Mouse (Mus musculus) spleen, adult 2 months (tissue): ENCODE measurements around the gene Siva1. TPM values are rescaled to one million over a fixed set of nuclear protein-coding genes. Genes with fewer than 3 reads are reported as not detected.

Experiments used
- DNase-seq, 2 experiments: peaks; one replicate each; pipeline versions ENCODE4 v3.0.0 to v3.0.0-alpha.2; 2012 to 2021; ENCODE audit warnings: low spot score in 2 of 2, low read depth in 1 of 2
- H3K27ac ChIP-seq: fragments of 200-500 bp; 2 replicates; pipeline ENCODE4 v1.5.1; 2012; ENCODE audit warnings: low read length, inconsistent platforms; ENCODE audit not compliant: insufficient read depth
- H3K27me3 ChIP-seq: fragments of 200-500 bp; 2 replicates; pipeline ENCODE4 v1.6.1; 2012; ENCODE audit warnings: mild to moderate bottlenecking, moderate library complexity, low read length, inconsistent platforms; ENCODE audit not compliant: control insufficient read depth, insufficient read depth
- H3K36me3 ChIP-seq: fragments of 200-500 bp; 2 replicates; pipeline ENCODE4 v1.6.1; 2012; ENCODE audit warnings: mild to moderate bottlenecking, low read length, inconsistent platforms; ENCODE audit not compliant: control insufficient read depth, insufficient read depth
- H3K4me1 ChIP-seq: fragments of 200-500 bp; 2 replicates; pipeline ENCODE4 v1.6.1; 2011; ENCODE audit warnings: inconsistent platforms; ENCODE audit not compliant: control insufficient read depth, insufficient read depth, insufficient read length
- H3K4me3 ChIP-seq: fragments of 200-500 bp; 2 replicates; pipeline ENCODE4 v1.5.1; 2011; ENCODE audit warnings: mild to moderate bottlenecking, inconsistent platforms; ENCODE audit not compliant: insufficient read depth, insufficient read length; ENCODE audit errors: extremely low read depth
- CTCF ChIP-seq: fragments of 200-500 bp; IDR thresholded peaks from 2 replicates; pipeline ENCODE4 v1.5.1; 2011; ENCODE audit warnings: mild to moderate bottlenecking, inconsistent platforms; ENCODE audit not compliant: insufficient read depth, insufficient read length, insufficient replicate concordance; ENCODE audit errors: extremely low read depth
- POLR2A ChIP-seq: fragments of 200-500 bp; IDR thresholded peaks from 2 replicates; pipeline ENCODE4 v1.6.1; 2011; ENCODE audit warnings: low read depth, low read length, inconsistent platforms
- WGBS: fragments of 180-500 bp; shearing (Covaris S2); methylation state at CpG from one replicate; pipeline ENCODE4 v1.1.7; 2018; 5-methylcytosine and 5-hydroxymethylcytosine counted together
- polyA plus RNA-seq: library from polyadenylated mRNA; depleted of rRNA; stranded (reverse); fragments of >200 nt; gene quantifications from 2 replicates; pipeline ENCODE4 v1.2.3, GENCODE M21; 2012

Gene Siva1
- polyA plus RNA-seq, 1 experiment = 31.6 TPM

GRCm38 (mm10) chr12:112621900-112622299, 22.6 kb upstream of the Siva1 start:
- peaks cover 22% of the 10 kb centered on the region for H3K4me1 ChIP-seq
- DNase-seq = no peak
- no peaks in the 10 kb centered on the region for H3K36me3 ChIP-seq
- WGBS = 71% methylated on average over 3 of the region's 3 CpGs
- TF ChIP-seq CTCF (no peak), POLR2A (no peak)
- no peak overlapping the region for H3K4me3 ChIP-seq
- no peaks in the 10 kb centered on the region for H3K27me3 ChIP-seq
- H3K27ac ChIP-seq = no peak overlapping the region

- H3K27me3 ChIP-seq = no peaks in the 10 kb centered on the region
- 28% methylated on average over 2 of the region's 2 CpGs for WGBS
- peak in 1 of 2 experiments; percentile 63 for DNase-seq
- no peak overlapping the region for H3K4me3 ChIP-seq
- H3K36me3 ChIP-seq = no peaks in the 10 kb centered on the region
- peak; percentile 88; the same call in 1 of the 2 replicates for TF ChIP-seq CTCF
- TF ChIP-seq POLR2A = no peak
- H3K4me1 ChIP-seq = peaks cover 17% of the 10 kb centered on the region
- no peak overlapping the region for H3K27ac ChIP-seq
These were observed 20.7 kb upstream of the Siva1 start for GRCm38 (mm10) chr12:112623742-112624141.

DNA sequence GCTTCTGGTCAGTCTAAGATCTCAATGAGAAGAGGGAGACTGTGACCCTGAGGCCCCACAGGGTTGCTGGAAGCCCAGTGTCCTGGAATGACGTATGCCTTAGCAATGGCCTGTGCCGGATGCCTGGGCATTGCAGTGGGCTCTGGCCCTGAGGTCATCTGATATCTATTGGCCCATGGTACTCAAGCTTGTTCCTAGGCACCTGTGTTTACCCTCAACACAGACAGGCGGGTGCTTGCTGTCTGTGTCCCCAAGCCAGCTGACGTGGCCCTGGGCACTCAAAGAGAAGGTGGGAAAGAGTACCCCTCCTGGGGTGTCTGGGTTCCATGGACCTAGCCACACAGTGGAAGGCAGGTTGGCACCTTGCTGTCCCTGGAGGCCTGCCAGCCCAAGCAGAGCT, 18.8 kb upstream of the Siva1 start:
- no peak for DNase-seq
- H3K36me3 ChIP-seq = no peaks in the 10 kb centered on the region
- H3K4me3 ChIP-seq = no peak overlapping the region
- H3K27ac ChIP-seq = no peak overlapping the region
- H3K4me1 ChIP-seq = peaks cover 15% of the 10 kb centered on the region; the same call in 1 of the 2 replicates
- no peak for TF ChIP-seq POLR2A
- no peaks in the 10 kb centered on the region for H3K27me3 ChIP-seq
- WGBS = 65% methylated on average over 4 of the region's 4 CpGs

- Histone ChIP-seq H3K27ac (no peak overlapping the region), H3K27me3 (no peaks in the 10 kb centered on the region), H3K36me3 (no peaks in the 10 kb centered on the region), H3K4me3 (no peak overlapping the region), H3K4me1 (peaks cover 15% of the 10 kb centered on the region; the same call in 1 of the 2 replicates)
- DNase-seq = no peak
- 69% methylated on average over 6 of the region's 6 CpGs for WGBS
- TF ChIP-seq CTCF (no peak), POLR2A (no peak)
These were observed 18.0 kb upstream of the Siva1 start for GRCm38 (mm10) chr12:112626455-112626854.

- H3K4me1 ChIP-seq = peaks cover 18% of the 10 kb centered on the region
- no peak for DNase-seq
- 69% methylated on average over 7 of the region's 7 CpGs for WGBS
- no peaks in the 10 kb centered on the region for H3K36me3 ChIP-seq
- no peaks in the 10 kb centered on the region for H3K27me3 ChIP-seq
- H3K27ac ChIP-seq = no peak overlapping the region
- TF ChIP-seq CTCF (peak; percentile 18; the same call in 1 of the 2 replicates), POLR2A (no peak)
- H3K4me3 ChIP-seq = no peak overlapping the region
These were observed 17.2 kb upstream of the Siva1 start for GRCm38 (mm10) chr12:112627097-112627881.

DNA sequence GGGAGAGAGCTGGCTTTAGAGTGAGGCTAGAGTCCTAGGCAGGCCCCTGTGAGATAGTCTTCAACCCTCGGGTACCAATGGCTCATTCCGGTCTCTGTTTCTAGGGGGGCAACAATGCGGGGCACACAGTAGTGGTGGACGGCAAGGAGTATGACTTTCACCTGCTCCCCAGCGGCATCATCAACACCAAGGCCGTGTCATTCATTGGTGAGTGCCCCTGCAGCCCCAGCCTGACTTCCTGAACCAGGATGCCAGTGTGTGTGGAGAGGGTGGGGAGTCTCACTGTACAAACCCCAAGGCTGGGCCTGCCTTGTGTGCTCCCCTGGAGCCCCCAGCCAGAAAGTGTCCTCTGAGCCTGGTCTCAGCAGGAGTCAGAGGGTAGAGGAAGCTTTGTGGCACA, 16.3 kb upstream of the Siva1 start:
- H3K27me3 ChIP-seq = no peaks in the 10 kb centered on the region
- WGBS = 37% methylated on average over 6 of the region's 6 CpGs
- H3K27ac ChIP-seq = no peak overlapping the region
- no peak overlapping the region for H3K4me3 ChIP-seq
- H3K36me3 ChIP-seq = no peaks in the 10 kb centered on the region
- no peak for DNase-seq
- TF ChIP-seq CTCF (no peak), POLR2A (no peak)
- peaks cover 27% of the 10 kb centered on the region for H3K4me1 ChIP-seq
